Mouse (Mus musculus) intestine, postnatal 0 days (tissue): ENCODE measurements at regions not wholly inside any gene's neighbourhood (a gene's known extent, or its start where the extent isn't known, plus 50 kb on each side); places are given as distances from the start of the nearest gene placed in this dataset.
"Not testable (repeated sequence)": the region's sequence is repeated elsewhere in the genome, so short reads cannot be mapped to it uniquely, and the experiment has no call there.

Source experiments
- ATAC-seq: fragments of 200-750 bp; cut with Nextera tagmentation; 2 replicates; pipeline ENCODE4 v1.8.0; 2017; ENCODE audit warnings: mild to moderate bottlenecking, moderate TSS enrichment, moderate library complexity
- H3K27ac ChIP-seq: fragments of 300-500 bp; sonication (generic); 2 replicates; pipeline ENCODE4 v1.5.1; 2014; ENCODE audit warnings: mild to moderate bottlenecking, low read depth, low read length, moderate library complexity
- H3K27me3 ChIP-seq: fragments of 300-500 bp; sonication (generic); replicated peaks from 2 replicates; pipeline ENCODE4 v1.6.1; 2014; ENCODE audit warnings: low read length, mixed read lengths; ENCODE audit not compliant: control insufficient read depth, insufficient read depth
- H3K36me3 ChIP-seq: fragments of 300-500 bp; sonication (generic); 2 replicates; pipeline ENCODE4 v1.6.1; 2014; ENCODE audit warnings: mild to moderate bottlenecking, moderate library complexity; ENCODE audit not compliant: control insufficient read depth, insufficient read depth
- H3K4me1 ChIP-seq: fragments of 300-500 bp; sonication (generic); replicated peaks from 2 replicates; pipeline ENCODE4 v1.6.1; 2014; ENCODE audit warnings: antibody characterized with exemption, low read length, mixed read lengths; ENCODE audit not compliant: control insufficient read depth, insufficient read depth
- H3K4me2 ChIP-seq: fragments of 300-500 bp; sonication (generic); replicated peaks from 2 replicates; pipeline ENCODE4 v1.6.1; 2014; ENCODE audit warnings: low read depth, mild to moderate bottlenecking, moderate library complexity
- H3K4me3 ChIP-seq: fragments of 300-500 bp; sonication (generic); 2 replicates; pipeline ENCODE4 v1.5.1; 2014; ENCODE audit warnings: low read depth, low read length
- H3K9ac ChIP-seq: fragments of 300-500 bp; sonication (generic); 2 replicates; pipeline ENCODE4 v1.6.1; 2014; ENCODE audit warnings: mild to moderate bottlenecking, low read depth, low read length
- H3K9me3 ChIP-seq: fragments of 300-500 bp; sonication (generic); 2 replicates; pipeline ENCODE4 v1.6.1; 2016; ENCODE audit warnings: mixed run types; ENCODE audit not compliant: control insufficient read depth
- CTCF ChIP-seq: sonication (generic); IDR thresholded peaks from 2 replicates; pipeline ENCODE4 v1.5.1; 2016; ENCODE audit warnings: low read depth, mild to moderate bottlenecking, control low read depth, antibody characterized with exemption, moderate library complexity
- WGBS: fragments of 180-500 bp; shearing (Covaris S2); extraction: QIAGEN DNeasy Blood & Tissue Kit; methylation state at CpG from one replicate; pipeline ENCODE4 v1.1.7; 2014; 5-methylcytosine and 5-hydroxymethylcytosine counted together

GRCm38 (mm10) chr3:22009898-22010699, 66.4 kb upstream of the Tbl1xr1 start:
- no peak for TF ChIP-seq CTCF
- H3K27me3 ChIP-seq: no peaks in the 10 kb centered on the region
- peak; percentile 60 for ATAC-seq
- H3K9ac ChIP-seq: no peak overlapping the region
- no peaks in the 10 kb centered on the region for H3K9me3 ChIP-seq
- no peak overlapping the region for H3K4me2 ChIP-seq
- H3K27ac ChIP-seq: no peak overlapping the region
- H3K4me1 ChIP-seq: no peaks in the 10 kb centered on the region
- 49% methylated on average over 2 of the region's 2 CpGs for WGBS
- H3K36me3 ChIP-seq: no peaks in the 10 kb centered on the region
- H3K4me3 ChIP-seq: no peak overlapping the region

- not testable (repeated sequence) for ATAC-seq, H3K4me3 ChIP-seq, H3K4me1 ChIP-seq, H3K36me3 ChIP-seq, H3K9me3 ChIP-seq, H3K27ac ChIP-seq, H3K9ac ChIP-seq, H3K4me2 ChIP-seq, H3K27me3 ChIP-seq
These were observed 65.8 kb upstream of the Tbl1xr1 start for GRCm38 (mm10) chr3:22010700-22010991.

DNA sequence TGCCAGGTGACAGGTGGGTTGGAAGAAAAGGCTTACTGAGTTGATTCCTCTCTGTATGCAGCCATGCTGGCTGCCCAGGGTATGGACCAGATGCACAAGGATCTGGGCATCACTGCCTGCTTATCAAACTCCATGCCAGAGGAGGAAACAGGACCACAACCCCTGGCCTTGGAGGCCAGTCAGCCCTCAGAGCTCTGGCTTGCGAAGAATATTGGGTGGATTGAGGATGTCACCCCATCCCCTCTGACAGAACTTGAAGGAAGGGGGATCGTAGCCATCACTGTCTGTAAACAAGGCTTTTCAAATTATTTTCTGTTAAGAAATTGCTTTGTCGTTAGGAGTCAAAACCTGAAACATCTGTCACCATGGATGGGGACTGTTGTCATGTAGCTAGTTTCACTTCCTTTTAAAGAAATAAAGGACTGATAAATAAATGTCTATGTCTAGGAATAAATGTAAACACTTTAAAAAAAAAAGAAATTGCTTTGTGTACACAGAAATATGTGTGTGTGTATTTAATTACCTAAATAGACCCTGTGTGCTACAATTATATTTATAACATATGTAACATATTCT, 55.0 kb upstream of the Tbl1xr1 start:
- no peaks in the 10 kb centered on the region for H3K27me3 ChIP-seq
- no peak overlapping the region for H3K27ac ChIP-seq
- no peak overlapping the region for H3K4me3 ChIP-seq
- WGBS: 80% methylated on average over 3 of the region's 3 CpGs
- H3K9ac ChIP-seq: no peak overlapping the region
- no peak for TF ChIP-seq CTCF
- H3K4me1 ChIP-seq: 0 out of 2 replicates have a peak, but pooled peaks cover 12% of the 10 kb centered on the region
- no peaks in the 10 kb centered on the region for H3K36me3 ChIP-seq
- ATAC-seq: no peak
- no peak overlapping the region for H3K4me2 ChIP-seq
- H3K9me3 ChIP-seq: no peaks in the 10 kb centered on the region

DNA sequence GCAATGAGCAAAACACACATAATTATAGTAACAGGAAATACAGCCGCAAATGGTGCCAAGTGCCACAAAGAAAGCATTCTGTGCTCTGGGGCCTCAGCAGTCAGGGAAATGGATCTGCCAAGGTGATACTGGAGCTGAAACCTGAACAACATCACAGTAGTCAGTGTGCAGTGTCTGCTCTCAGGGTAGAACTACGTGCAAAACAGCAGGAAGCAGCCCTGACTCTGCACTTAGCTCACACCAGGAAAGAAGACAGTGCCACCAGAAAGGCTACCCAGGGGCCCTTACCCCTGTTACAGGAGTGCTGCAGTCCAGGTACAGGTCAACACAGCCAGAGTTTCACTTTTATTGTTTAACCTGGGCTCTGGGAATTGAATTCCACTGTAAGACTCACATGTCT, 54.0 kb upstream of the Tbl1xr1 start:
- Histone ChIP-seq H3K4me2 (no peak overlapping the region), H3K4me1 (0 out of 2 replicates have a peak, but pooled peaks cover 12% of the 10 kb centered on the region), H3K9ac (no peak overlapping the region), H3K4me3 (no peak overlapping the region), H3K36me3 (no peaks in the 10 kb centered on the region), H3K27ac (peak overlapping the region; percentile 76), H3K27me3 (no peaks in the 10 kb centered on the region), H3K9me3 (no peaks in the 10 kb centered on the region)
- ATAC-seq: peak; percentile 76
- TF ChIP-seq CTCF: no peak
- WGBS: 27% methylated on average over 2 of the region's 2 CpGs

- 0 out of 2 replicates have a peak, but pooled peaks cover 12% of the 10 kb centered on the region for H3K4me1 ChIP-seq
- no peak for TF ChIP-seq CTCF
- no peak overlapping the region for H3K4me2 ChIP-seq
- ATAC-seq: no peak
- WGBS: 74% methylated on average over 6 of the region's 6 CpGs
- H3K4me3 ChIP-seq: no peak overlapping the region
- H3K36me3 ChIP-seq: no peaks in the 10 kb centered on the region
- no peak overlapping the region for H3K27ac ChIP-seq
- no peaks in the 10 kb centered on the region for H3K27me3 ChIP-seq
- no peaks in the 10 kb centered on the region for H3K9me3 ChIP-seq
- H3K9ac ChIP-seq: no peak overlapping the region
These were observed 53.4 kb upstream of the Tbl1xr1 start for GRCm38 (mm10) chr3:22023049-22023448.

DNA sequence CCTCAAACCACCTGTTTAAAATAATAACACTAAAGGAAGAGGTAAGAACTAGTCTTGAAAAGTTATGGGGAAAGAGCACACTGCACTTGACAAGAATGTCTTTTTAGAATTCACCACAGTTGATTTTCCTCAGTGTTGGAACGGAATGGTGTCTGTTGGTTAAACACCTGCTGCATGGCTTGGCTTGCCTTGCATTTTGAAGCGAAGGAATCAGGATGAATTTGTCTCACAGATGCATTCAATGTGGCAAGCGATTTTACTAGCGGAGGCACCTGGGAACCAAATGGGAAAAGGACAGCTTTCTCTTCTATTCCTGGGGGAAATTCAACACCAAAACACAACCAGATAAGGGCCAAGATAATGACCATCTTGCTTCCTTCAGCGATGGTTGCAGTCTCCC, 52.9 kb upstream of the Tbl1xr1 start:
- TF ChIP-seq CTCF: no peak
- Histone ChIP-seq H3K9me3 (no peaks in the 10 kb centered on the region), H3K4me1 (0 out of 2 replicates have a peak, but pooled peaks cover 12% of the 10 kb centered on the region), H3K27me3 (no peaks in the 10 kb centered on the region), H3K4me3 (no peak overlapping the region), H3K36me3 (no peaks in the 10 kb centered on the region), H3K4me2 (no peak overlapping the region), H3K27ac (no peak overlapping the region), H3K9ac (no peak overlapping the region)
- WGBS: 72% methylated on average over 5 of the region's 5 CpGs
- no peak for ATAC-seq
